Mouse (Mus musculus): ENCODE measurements around the gene Olfm2. TPM values are rescaled to one million over a fixed set of nuclear protein-coding genes. Genes with fewer than 3 reads are reported as not detected.

The Olfm2 gene
- 198 and 237 TPM in 2 replicates for polyA plus RNA-seq (2015; fragmentation: Nextera tagmentation; extraction: Ambion mirVana)

GRCm38 (mm10) chr9:20746017-20746660 lies at the start of gene Olfm2:
TSS of gene Olfm2 (minus strand) at chr9:20746349.

GRCm38 (mm10) chr9:20651602-20652259 lies 94.4 kb downstream of the Olfm2 start, which contains the start of gene Pin1:
TSS of gene Pin1 (plus strand) at chr9:20652095.

GRCm38 (mm10) chr9:20644360-20645081 lies 101.6 kb downstream of the Olfm2 start, which contains the start of gene Fbxl12:
TSS of gene Fbxl12 (minus strand) at chr9:20644767.

GRCm38 (mm10) chr9:20642101-20642895 lies 103.9 kb downstream of the Olfm2 start, which contains the start of gene Ubl5:
TSS of gene Ubl5 (plus strand) at chr9:20642878.

Other genes starting within 250 kb of the Olfm2 start
- gene Zfp266, start 224.9 kb downstream of the Olfm2 start, polyA plus RNA-seq (2015; fragmentation: Nextera tagmentation; extraction: Ambion mirVana) = 44.6 and 45.5 TPM in 2 replicates
- 36.3 and 38.9 TPM in 2 replicates for gene Zfp846, start 165.1 kb downstream of the Olfm2 start, polyA plus RNA-seq (2015; fragmentation: Nextera tagmentation; extraction: Ambion mirVana)
- 558 and 629 TPM in 2 replicates for gene Ubl5, start 103.5 kb downstream of the Olfm2 start, polyA plus RNA-seq (2015; fragmentation: Nextera tagmentation; extraction: Ambion mirVana)
- gene Fbxl12, start 101.6 kb downstream of the Olfm2 start, polyA plus RNA-seq (2015; fragmentation: Nextera tagmentation; extraction: Ambion mirVana) = 9.4 and 10.7 TPM in 2 replicates
- gene Pin1, start 94.3 kb downstream of the Olfm2 start, polyA plus RNA-seq (2015; fragmentation: Nextera tagmentation; extraction: Ambion mirVana) = 71.6 and 74.9 TPM in 2 replicates
- 2.1 and 2.4 TPM in 2 replicates for gene Col5a3, start 68.7 kb upstream of the Olfm2 start, polyA plus RNA-seq (2015; fragmentation: Nextera tagmentation; extraction: Ambion mirVana)
- not detected in 2 replicates for gene Rdh8, start 72.2 kb upstream of the Olfm2 start, polyA plus RNA-seq (2015; fragmentation: Nextera tagmentation; extraction: Ambion mirVana)
- gene A230050P20Rik, start 122.3 kb upstream of the Olfm2 start, polyA plus RNA-seq (2015; fragmentation: Nextera tagmentation; extraction: Ambion mirVana) = 36.1 and 49.9 TPM in 2 replicates
- 11.4 and 13.0 TPM in 2 replicates for gene Angptl6, start 133.4 kb upstream of the Olfm2 start, polyA plus RNA-seq (2015; fragmentation: Nextera tagmentation; extraction: Ambion mirVana)
- 37.3 and 39.7 TPM in 2 replicates for gene Ppan, start 141.8 kb upstream of the Olfm2 start, polyA plus RNA-seq (2015; fragmentation: Nextera tagmentation; extraction: Ambion mirVana)
- gene Eif3g, start 152.3 kb upstream of the Olfm2 start, polyA plus RNA-seq (2015; fragmentation: Nextera tagmentation; extraction: Ambion mirVana) = 211 and 231 TPM in 2 replicates
- 32.3 and 33.8 TPM in 2 replicates for gene Dnmt1, start 213.5 kb upstream of the Olfm2 start, polyA plus RNA-seq (2015; fragmentation: Nextera tagmentation; extraction: Ambion mirVana)
- gene S1pr2, start 230.4 kb upstream of the Olfm2 start, polyA plus RNA-seq (2015; fragmentation: Nextera tagmentation; extraction: Ambion mirVana) = 7.4 and 10.6 TPM in 2 replicates

All from neural tube, postnatal 0 days (tissue).